Mouse (Mus musculus): ENCODE results near the gene 2510039O18Rik.

The 2510039O18Rik gene

DNA sequence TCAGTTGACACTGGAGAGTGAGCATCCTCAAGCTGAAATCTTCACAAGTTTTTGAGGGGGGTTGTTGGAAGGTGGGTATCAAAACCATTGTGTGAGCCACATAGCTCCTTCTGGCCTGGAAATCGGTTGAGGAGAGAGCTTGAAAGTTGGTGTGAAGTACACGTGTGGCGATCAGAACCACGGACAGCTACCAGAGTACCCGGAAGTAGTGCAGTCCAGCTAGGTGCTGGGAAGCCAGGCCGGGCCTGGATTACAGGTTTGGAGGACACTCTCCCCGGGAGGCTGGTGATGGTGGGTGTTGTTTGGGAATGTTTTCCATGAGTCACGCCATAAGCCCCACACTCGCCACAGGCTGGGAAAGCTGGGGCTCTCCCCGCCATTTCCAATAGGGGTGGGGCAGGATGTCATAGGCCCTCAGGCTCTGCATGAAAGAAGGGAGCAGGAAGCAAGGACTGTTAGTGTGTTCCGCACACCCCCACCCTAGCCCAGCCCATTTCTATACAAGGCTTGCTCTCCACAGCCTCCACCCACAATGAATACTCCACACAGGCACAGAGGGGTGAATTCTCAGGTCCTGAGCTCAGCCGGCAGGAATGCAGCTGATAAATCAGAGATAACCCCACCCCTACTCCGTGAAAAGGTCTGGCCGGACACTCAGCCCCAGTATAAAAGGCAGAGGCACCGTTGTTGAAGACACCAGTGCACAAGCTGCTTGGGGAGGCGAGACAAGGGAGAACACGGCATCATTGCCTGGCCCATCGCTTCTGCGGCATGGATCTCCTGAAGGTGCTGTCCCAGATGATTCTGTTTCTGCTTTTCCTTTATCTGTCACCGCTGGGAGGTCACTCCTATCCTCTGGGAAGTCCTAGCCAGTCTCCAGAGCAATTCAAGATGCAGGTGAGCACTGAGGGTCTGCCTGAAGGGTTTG, 44.8 kb downstream of the 2510039O18Rik start, which contains the start of gene Nppb:
Nppb (plus strand) TSS at position 584 of the 928 bp plus-strand sequence.
- DNase-seq (ENCODE audit: low read depth in 1 of 2, low spot score in 2 of 2) = no peak

DNA sequence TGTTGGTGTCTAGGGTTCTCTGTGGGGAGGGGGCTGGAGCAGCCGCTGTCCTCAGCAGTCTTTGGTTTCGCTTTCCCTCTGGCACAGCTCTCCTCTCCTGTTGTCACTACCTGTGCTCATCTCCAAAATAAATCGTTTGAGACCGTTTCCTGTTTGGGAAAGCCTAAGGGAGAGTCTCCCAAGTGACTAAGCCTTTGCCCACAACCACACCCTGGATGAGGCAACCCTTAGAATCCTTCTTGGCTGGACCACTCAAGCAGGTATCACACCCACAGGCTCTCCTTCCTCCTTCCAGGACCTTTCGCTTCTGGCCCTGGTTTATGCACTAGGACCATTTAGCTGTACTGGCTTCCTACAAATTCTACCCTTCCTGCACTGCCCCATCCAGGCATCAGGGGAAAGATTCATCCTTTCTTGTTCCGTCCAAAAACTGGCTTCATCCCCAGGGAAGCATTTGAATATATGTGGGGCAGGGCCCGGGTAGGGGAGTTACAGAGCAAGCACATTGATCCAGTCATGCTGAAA, 52.9 kb downstream of the 2510039O18Rik start:
- no peak for DNase-seq (ENCODE audit: low read depth in 1 of 2, low spot score in 2 of 2)

- DNase-seq (ENCODE audit: low read depth in 1 of 2, low spot score in 2 of 2) = no peak
These were observed 54.6 kb downstream of the 2510039O18Rik start for GRCm38 (mm10) chr4:147995311-147995710.
